Mouse (Mus musculus): ENCODE measurements around the gene Vmn1r12.
"Not testable (repeated sequence)": the region's sequence is repeated elsewhere in the genome, so short reads cannot be mapped to it uniquely, and the experiment has no call there.

Gene Vmn1r12

GRCm38 (mm10) chr6:57156619-57157018 lies at the start of gene Vmn1r12:
TSS of gene Vmn1r12 (plus strand) at chr6:57156919.
- DNase-seq (ENCODE audit: low read depth, low spot score), result no peak

- no peak for DNase-seq (ENCODE audit: low read depth, low spot score)
These were observed 47.6 kb upstream of the Vmn1r12 start, which contains the start of gene Vmn1r10 for GRCm38 (mm10) chr6:57109154-57109553. TSS of gene Vmn1r10 (plus strand) at chr6:57109454.

GRCm38 (mm10) chr6:57133155-57133554 lies 23.6 kb upstream of the Vmn1r12 start, which contains the start of gene Vmn1r11:
TSS of gene Vmn1r11 (plus strand) at chr6:57133455.
- no peak for DNase-seq (ENCODE audit: low read depth, low spot score)

GRCm38 (mm10) chr6:57190016-57190415 lies 33.3 kb downstream of the Vmn1r12 start:
- DNase-seq (ENCODE audit: low read depth, low spot score), result not testable (repeated sequence)

- not testable (repeated sequence) for DNase-seq (ENCODE audit: low read depth, low spot score)
These were observed 46.3 kb downstream of the Vmn1r12 start, which contains the start of gene Vmn1r13 for GRCm38 (mm10) chr6:57202990-57203389. TSS of gene Vmn1r13 (plus strand) at chr6:57203290.

All from A20 (cell line).